Mouse (Mus musculus) natural killer cell, adult 2 months (primary cell): ENCODE measurements around the gene Sptb.

Experiments
- DNase-seq, 2 experiments: peaks; one replicate each; pipeline ENCODE4 v3.0.0; 2022; ENCODE audit warnings: low spot score in 2 of 2

The Sptb gene

DNA sequence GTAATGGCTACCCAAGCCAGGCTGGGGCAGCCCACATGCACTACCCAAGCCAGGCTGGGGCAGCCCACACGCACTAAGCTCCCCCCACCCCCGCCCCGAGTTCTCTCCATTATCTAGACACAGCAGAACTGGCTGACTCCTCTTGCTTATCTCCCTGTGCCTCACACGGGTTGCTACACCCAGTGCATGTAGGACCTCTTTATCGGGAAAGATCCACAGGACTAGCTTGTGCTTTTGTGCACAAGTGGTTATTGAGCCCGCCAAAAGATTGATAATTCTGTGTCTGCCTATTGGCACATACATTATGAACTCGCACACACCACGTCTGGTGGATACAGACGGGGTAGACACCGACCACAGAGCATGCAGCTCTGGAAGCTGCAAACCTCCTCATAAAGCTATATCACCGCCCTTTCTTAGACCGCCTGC, 36.5 kb downstream of the Sptb start:
- DNase-seq, result no peak

DNA sequence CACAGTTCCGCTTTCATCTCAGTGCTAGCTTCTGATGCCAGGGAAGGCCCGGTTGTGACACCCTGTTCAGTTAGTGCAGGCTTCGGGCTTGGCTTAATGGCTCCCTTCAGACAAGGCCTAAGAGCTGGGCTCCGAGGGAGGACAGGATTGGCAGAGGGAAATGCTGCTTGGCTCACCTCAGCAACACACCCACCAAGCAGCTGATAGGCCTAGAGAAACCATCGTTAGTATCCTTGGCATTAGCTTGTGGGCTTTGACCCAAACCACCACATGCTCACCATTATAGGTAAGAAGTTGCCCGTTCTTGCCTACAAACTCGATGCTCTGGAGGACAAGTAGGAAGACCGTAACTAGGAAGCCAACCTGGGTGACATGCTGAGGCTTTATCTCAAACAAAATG, 38.3 kb downstream of the Sptb start:
- DNase-seq, result no peak

- DNase-seq, result no peak
Observed at GRCm38 (mm10) chr12:76670533-76671086, 39.7 kb downstream of the Sptb start.

- DNase-seq, result no peak
Observed at GRCm38 (mm10) chr12:76669956-76670530, 40.3 kb downstream of the Sptb start.

DNA sequence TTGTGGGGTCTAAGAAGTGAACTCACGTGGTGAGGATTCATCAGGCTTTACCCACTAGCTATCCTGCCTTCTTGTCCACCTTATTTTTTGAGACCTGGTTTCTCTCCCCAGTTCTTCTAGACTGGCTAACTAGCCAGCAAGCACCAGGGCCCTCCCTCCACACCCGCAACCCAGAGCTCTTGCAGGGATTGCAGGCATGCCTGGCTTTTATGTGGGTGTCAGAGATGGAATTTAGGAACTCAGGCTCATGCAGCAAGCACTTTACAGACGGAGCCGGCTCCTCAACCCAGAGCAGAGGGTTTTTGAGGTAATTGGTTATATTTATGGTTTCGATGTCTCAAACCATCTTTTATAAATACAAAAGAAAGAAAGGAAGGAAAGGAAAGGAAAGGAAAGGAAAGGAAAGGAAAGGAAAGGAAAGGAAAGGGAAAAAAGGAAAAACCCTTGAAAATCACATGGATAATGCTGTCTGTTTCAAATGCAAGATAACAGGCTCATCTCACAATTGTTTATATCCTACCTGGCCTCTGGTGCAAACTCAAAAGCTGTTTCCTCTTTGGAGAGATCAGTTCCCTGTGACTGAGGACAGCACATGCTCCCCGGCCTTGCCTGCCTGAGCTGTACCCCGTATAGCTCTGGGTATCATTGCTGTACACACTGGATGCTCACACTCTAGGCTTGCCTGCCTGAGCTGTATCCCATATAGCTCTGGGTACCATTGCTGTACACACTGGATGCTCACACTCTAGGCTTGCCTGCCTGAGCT, 41.5 kb downstream of the Sptb start:
- DNase-seq, result no peak

GRCm38 (mm10) chr12:76651788-76652345, 58.5 kb downstream of the Sptb start:
- DNase-seq, result no peak

DNA sequence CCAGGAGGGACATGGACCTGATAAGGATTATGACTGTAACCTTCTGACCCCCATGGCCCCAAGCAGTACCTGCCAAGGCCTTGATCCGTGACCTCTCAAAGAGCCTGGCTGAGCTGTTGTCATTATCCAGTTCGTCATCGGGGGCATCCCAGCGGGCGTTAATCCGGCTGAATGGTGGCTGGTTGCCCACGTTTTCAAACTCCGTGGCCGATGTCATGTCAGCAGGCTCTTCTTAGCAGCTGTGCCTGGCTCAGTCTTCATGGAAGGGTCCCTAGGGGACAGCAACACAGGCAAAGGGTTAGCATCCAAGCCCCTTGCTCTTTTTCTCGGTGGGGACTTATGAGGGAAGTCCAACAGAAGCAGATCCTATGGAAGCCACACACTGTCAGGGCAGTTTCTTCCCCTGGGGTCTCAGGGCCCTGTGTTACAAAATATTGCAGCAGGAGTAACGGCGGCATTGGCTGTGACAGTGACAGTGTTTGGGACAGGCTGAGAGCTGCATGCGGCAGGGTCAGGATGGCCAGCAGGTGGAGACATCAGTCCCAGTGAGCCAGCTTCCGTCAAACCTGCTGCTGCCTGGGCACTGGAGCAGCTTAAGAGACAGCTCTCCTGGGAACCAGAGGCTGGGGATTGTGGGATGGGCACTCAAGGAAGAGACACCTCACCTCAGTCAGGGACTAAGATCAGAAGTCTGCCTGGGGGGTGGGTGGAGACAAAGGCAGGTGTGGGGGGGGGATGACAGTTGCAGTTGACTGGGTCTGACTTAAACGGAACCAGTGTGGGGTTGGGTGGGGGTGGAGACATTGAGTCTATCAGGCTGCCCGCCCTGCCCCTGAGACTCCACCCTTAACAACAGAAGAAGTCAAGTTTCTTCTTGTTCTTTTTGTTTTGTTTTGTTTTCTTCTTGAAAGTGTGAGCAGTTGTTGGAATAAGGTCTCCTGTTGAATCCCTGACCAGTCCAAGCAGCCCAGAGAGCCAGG, 60.3 kb downstream of the Sptb start:
- DNase-seq, result peak in 1 of 2 experiments; percentile 42

- DNase-seq, result no peak
Observed at GRCm38 (mm10) chr12:76645222-76646110, 64.9 kb downstream of the Sptb start.

GRCm38 (mm10) chr12:76643679-76644078, 66.7 kb downstream of the Sptb start:
- no peak for DNase-seq

DNA sequence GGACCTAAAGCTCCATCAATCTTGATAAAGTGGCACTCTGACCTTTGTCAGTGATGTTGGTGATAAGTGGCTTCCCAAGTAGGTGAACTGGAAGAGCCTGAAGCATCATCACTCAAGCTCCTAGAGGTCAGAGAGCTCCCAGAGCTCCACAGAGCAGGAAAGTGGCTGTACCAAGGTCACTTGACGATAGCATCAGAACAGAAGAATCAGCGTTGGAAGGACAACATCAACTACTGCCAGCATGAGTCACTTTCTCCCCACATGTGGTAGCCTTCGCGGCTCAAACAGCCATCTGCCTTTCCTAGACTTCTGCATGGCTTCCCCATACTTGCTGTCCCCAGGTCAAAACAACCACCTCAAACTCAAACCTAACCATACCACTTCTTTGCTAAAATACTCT, 67.7 kb downstream of the Sptb start:
- no peak for DNase-seq

- no peak for DNase-seq
Observed at GRCm38 (mm10) chr12:76640620-76641019, 69.7 kb downstream of the Sptb start.

GRCm38 (mm10) chr12:76634899-76635693, 75.3 kb downstream of the Sptb start:
- no peak for DNase-seq

GRCm38 (mm10) chr12:76623374-76623773, 87.0 kb downstream of the Sptb start:
- no peak for DNase-seq

DNA sequence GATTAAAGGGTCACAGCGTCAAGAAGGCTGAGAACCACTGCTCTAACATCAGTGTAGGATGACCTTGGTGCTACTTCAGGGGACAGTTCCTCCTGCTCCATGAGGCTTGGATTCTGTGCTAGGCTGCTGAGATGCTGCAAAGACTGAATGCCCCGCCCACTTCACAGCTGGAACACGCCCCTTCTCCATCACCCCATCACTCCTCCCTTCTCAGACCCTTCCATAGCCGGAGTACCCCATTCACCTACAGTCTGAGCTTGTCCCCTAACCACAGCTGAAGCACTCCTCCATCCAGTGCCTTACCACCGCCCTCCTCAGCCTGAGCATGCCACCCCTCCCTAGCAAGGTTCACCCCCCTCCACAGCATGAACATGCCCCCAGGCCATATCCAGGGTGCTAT, 90.5 kb downstream of the Sptb start:
- no peak for DNase-seq

DNA sequence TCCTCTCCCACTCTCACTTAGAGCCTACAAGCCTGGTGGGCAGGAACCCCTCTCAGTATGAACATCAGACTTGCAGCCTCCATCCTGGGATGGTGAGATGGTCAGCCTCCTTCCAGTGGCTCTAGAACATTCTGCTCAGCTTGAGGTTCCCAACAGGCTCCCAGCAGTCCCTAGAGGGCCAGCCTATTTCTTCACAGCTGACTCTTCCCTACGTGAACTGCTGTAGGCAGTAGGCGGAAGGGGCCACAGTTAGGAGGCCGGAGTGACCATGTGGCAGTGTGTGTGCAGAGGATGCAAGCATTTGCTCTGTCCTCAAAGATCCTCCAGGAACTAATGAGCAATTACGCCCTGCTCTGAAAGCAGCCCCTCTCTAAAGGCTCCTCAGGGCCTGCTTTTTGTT, 92.2 kb downstream of the Sptb start:
- DNase-seq, result no peak

DNA sequence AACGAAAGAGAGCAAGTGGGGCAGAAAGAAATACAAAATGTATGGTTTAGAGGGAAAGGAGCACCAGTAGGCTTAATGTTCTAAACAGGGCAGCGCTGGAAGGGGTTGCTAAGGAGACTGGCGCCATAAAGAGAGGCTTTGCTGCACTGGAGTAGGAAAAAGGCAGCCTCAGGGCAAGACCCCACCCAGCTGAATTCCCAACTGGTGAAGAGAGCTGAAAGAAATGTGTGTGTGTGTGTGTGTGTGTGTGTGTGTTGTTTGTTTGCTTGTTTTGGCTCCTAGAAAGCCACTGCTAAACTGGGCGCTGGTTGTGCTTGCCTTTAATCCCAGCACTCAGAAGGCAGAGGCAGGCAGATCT, 94.8 kb downstream of the Sptb start:
- no peak for DNase-seq

DNA sequence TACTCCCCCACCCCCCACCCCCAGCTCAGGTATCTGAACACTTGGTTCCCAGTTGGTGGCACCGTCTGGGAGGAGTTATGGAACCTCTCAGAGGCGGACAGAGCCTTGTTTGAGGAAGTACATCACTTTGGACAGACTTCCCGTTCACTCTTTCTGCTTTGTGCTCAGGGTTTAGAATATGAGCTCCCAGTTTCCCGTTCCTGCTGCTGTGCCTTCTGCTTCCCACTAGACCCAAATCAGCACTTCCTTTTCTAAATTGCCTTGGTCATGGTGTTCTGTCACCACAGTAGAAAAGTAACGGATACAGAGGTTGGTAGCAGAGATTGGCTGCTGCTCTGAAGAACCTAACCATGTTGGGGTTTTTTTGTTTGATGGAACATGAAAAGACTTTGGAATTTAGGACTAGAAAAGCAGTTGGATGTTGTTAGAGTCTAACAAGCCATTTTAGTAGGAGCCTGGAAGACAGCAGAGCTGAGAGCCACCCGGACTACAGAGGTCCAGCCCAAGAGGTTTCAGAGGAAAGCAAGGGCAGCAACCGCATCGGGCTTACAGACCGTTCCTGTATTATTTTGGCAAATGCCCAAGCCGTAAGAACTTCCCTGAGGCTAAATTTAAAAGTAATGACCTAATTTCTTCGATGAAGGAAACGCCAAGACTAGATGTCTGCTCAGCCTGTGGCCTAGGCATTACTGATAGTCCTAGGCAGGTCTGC, 95.3 kb downstream of the Sptb start:
- DNase-seq, result no peak

DNA sequence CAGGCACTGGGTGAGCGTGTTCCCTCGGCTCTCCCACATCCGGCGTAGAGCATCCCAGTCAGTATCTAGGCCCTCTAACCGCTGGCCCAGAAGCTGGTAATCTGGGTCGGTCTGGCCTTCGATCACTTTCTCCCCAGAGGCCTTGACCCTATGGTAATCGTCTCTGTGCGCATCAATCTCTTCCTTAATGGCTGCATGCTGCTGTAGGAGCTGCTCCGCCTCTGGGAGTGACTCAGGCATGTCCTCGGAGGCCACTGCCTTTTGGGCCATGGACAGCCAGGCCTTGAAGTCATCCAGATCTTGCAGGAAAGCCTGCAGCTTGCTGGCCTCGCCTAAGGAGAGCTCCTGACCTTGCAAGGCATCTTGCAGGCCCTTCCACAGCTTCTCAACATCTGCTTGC, 97.7 kb downstream of the Sptb start:
- no peak for DNase-seq

DNA sequence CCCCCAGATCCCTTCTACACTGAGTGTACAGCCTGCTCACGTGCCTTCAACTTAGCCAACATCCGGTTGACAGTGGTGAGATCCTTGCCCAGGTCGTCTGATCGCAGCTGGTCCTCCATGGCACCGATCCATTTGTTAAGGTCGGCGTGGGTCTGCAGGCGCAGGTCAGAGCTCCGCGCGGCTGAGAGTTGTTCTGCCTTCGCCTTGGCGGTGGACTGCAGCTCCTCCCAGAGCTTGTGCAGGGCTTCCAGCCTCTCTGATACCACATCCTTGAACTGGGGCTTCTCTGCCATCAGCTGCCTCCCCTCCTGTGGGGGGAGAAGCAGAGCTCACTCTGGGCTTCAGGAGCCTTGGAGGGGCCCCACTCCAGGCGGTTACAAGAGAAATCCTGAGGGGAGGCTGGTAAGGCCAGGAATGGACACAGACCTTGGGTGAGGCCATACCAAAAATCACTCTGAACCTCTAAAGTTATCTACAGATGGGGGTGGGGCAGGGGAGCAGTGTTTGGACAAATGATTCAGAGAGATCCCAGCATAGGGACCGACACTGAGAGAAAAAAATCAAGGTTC, 101.3 kb downstream of the Sptb start:
- no peak for DNase-seq
